Mouse (Mus musculus) urinary bladder, adult 2 months (tissue): ENCODE results near the gene Maats1. TPM values are rescaled to one million over a fixed set of nuclear protein-coding genes. Genes with fewer than 3 reads are reported as not detected.
A peak's percentile ranks its signal among the peaks of the same experiment; 100 is the strongest.
"Not testable (repeated sequence)": the region's sequence is repeated elsewhere in the genome, so short reads cannot be mapped to it uniquely, and the experiment has no call there.

Source experiments
- DNase-seq: peaks from one replicate; pipeline ENCODE4 v3.0.0; 2022; ENCODE audit warnings: low spot score
- polyA plus RNA-seq: library from polyadenylated mRNA; depleted of rRNA; stranded (reverse); fragments of >200 nt; gene quantifications from 2 replicates; pipeline ENCODE4 v1.2.3, GENCODE M21; 2012

The Maats1 gene
- polyA plus RNA-seq, 1 experiment = 0.07 TPM

- DNase-seq = no peak
These were observed 6.3 kb upstream of the Maats1 start for GRCm38 (mm10) chr16:38348217-38348761.

- DNase-seq = no peak
These were observed 5.6 kb upstream of the Maats1 start for GRCm38 (mm10) chr16:38347588-38347987.

- DNase-seq = peak; percentile 68
These were observed 4.8 kb upstream of the Maats1 start, which contains the start of the genes Cox17 and Gm21987 for GRCm38 (mm10) chr16:38346529-38347325. TSS of gene Cox17 (plus strand) at chr16:38346991. TSS of gene Gm21987 (plus strand) at chr16:38347040.

- no peak for DNase-seq
These were observed 3.2 kb upstream of the Maats1 start for GRCm38 (mm10) chr16:38344941-38345725.

GRCm38 (mm10) chr16:38338077-38338476 is 3.9 kb downstream of the Maats1 start:
- DNase-seq = not testable (repeated sequence)

- DNase-seq = no peak
These were observed 7.5 kb downstream of the Maats1 start for GRCm38 (mm10) chr16:38334431-38334830.

GRCm38 (mm10) chr16:38329340-38329739 is 12.6 kb downstream of the Maats1 start:
- no peak for DNase-seq

- DNase-seq = no peak
These were observed 15.1 kb downstream of the Maats1 start for GRCm38 (mm10) chr16:38326778-38327397.

GRCm38 (mm10) chr16:38324311-38324710 is 17.6 kb downstream of the Maats1 start:
- no peak for DNase-seq

GRCm38 (mm10) chr16:38321452-38321935 is 20.4 kb downstream of the Maats1 start:
- DNase-seq = no peak

- DNase-seq = no peak
These were observed 22.9 kb downstream of the Maats1 start for GRCm38 (mm10) chr16:38319087-38319486.

- DNase-seq = no peak
These were observed 23.5 kb downstream of the Maats1 start for GRCm38 (mm10) chr16:38318492-38318891.

GRCm38 (mm10) chr16:38308195-38308594 is 33.7 kb downstream of the Maats1 start:
- DNase-seq = no peak

- DNase-seq = no peak
These were observed 34.3 kb downstream of the Maats1 start for GRCm38 (mm10) chr16:38307651-38308050.

GRCm38 (mm10) chr16:38307221-38307605 is 34.7 kb downstream of the Maats1 start:
- no peak for DNase-seq

GRCm38 (mm10) chr16:38306571-38307220 is 35.2 kb downstream of the Maats1 start:
- no peak for DNase-seq

- no peak for DNase-seq
These were observed 37.3 kb downstream of the Maats1 start for GRCm38 (mm10) chr16:38304460-38305194.

GRCm38 (mm10) chr16:38302367-38302766 is 39.6 kb downstream of the Maats1 start:
- DNase-seq = no peak

- no peak for DNase-seq
These were observed 43.5 kb downstream of the Maats1 start for GRCm38 (mm10) chr16:38298410-38298809.

GRCm38 (mm10) chr16:38295349-38295930 is 46.5 kb downstream of the Maats1 start:
- DNase-seq = no peak
